Mouse (Mus musculus) cerebellum, postnatal 36 days (tissue): ENCODE results near the gene B3glct.

ENCODE experiments used
- DNase-seq, 2 experiments: peaks; one replicate each; pipeline ENCODE4 v3.0.0; 2021 to 2022; ENCODE audit warnings: mixed read lengths in 2 of 2

B3glct gene

GRCm38 (mm10) chr5:149751861-149752260 lies 73.8 kb downstream of the B3glct start:
- DNase-seq, result no peak

- no peak for DNase-seq
Measured at GRCm38 (mm10) chr5:149753073-149753472, 75.0 kb downstream of the B3glct start.

GRCm38 (mm10) chr5:149767116-149767515 lies 89.1 kb downstream of the B3glct start:
- DNase-seq, result no peak

GRCm38 (mm10) chr5:149767651-149768301 lies 89.7 kb downstream of the B3glct start:
- no peak for DNase-seq

GRCm38 (mm10) chr5:149769666-149770065 lies 91.6 kb downstream of the B3glct start:
- DNase-seq, result no peak

- DNase-seq, result no peak
Measured at GRCm38 (mm10) chr5:149776038-149776437, 98.0 kb downstream of the B3glct start.

- DNase-seq, result no peak
Measured at GRCm38 (mm10) chr5:149779740-149780139, 101.7 kb downstream of the B3glct start.

GRCm38 (mm10) chr5:149780411-149780810 lies 102.4 kb downstream of the B3glct start:
- no peak for DNase-seq

- no peak for DNase-seq
Measured at GRCm38 (mm10) chr5:149790087-149790486, 112.1 kb downstream of the B3glct start.

GRCm38 (mm10) chr5:149810071-149810470 lies 132.0 kb downstream of the B3glct start:
- no peak for DNase-seq

- no peak for DNase-seq
Measured at GRCm38 (mm10) chr5:149811835-149812234, 133.8 kb downstream of the B3glct start.
